Mouse (Mus musculus) right cerebral cortex, postnatal 10 days (tissue): Measurements from ENCODE around the gene Gm49378.
A peak's percentile ranks its signal among the peaks of the same experiment; 100 is the strongest.

Source experiments
- DNase-seq, 2 experiments: peaks; one replicate each; pipeline ENCODE4 v3.0.0; 2021; ENCODE audit warnings: low spot score in 2 of 2

The Gm49378 gene

DNA sequence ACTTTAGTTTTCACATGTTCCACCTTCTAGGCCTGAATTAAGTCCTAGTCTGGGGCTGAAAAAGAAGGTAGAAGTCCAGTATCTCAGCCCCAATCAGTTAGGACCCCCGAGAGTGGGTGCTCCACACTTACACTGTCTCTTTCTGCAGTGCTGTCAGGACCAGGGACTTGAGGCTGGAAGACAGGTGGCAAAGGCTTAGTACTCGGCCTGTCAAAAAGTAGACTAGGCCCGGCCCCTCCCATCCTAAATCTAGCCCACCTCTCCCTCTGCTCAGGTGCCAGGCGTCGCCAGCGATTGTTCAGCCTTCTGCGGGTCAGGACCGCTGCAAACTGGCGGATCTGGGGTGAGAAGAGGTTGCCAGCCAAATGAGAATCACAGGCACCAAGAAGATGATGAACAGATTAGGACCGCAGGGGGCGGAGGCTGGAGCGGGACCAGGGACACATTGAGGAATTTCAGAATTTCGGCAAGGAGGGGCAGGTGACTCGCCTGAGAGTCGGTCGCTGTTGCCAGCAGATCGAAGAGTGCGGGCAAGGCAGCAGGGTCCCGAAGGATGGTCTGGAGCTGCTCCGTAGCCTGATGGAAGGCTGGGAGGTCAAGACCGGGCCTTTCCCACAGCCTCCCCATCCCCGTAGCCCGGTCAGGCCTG is 2.7 kb downstream of the Gm49378 start:
- DNase-seq: peak; percentile 47 to 54

GRCm38 (mm10) chr14:55629312-55629711 is 8.4 kb downstream of the Gm49378 start:
- DNase-seq: no peak

DNA sequence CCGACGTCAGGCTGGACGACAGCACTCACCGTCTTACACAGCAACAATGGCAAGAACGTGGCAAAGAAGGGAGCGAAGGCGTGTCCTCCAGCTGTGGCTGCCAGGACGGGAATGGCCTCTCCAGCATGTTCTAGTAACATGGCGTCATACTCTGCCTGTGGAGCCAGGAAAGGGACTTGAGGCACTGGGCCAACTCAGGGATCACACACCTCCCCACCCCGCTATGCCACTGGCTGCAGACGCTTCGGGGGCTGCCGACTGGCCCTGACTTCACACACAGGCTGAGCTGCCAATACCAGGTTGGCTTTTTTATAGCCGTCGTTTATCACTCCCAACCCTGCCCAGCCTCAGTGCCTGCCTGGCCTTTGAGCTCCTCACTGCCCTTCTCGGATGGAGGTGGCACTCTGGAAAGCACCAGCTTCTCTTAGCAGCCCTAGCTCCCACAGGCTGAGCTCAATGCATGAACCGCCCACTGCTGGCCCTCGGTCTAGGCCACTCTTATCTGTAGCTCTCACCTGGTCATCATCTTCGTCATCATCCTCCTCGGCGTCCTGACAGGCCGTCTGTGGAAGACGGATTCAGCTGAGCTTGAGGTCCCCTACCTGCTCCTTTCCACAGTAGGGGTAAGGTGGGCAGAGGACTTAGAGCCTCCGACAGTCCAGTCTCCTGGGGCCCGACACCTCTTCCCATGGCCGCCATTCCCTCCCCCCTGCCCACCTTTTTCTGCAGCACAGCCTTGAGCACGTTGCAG is 9.4 kb downstream of the Gm49378 start:
- no peak for DNase-seq

DNA sequence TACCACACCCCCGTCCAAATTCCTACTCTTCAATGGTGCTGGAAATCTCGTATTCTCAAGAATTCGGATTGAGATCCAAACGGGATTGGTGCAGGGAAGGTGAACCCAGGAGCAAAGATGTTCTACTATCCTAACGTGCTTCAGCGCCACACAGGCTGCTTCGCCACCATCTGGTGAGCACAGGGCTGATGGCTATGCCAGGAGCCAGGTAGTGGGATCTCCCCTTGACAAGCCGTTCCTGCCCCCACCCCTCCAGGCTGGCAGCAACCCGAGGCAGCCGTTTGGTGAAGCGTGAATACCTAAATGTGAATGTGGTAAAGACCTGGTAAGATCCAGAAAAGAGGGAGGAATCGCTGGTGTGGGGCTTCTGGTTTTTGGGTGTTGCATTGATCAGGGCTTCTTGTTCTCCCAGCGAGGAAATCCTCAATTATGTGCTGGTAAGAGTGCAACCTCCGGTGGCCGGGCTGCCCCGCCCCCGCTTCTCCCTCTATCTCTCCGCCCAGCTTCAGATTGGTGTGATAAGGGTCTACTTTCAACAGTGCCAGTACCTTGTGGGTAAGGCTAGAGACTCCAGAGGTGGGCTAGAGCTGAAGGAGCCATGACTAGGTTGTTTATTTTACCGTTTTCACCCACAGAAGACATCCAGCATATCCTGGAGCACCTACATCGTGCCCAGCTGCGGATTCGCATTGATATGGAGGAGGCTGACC is 19.1 kb downstream of the Gm49378 start:
- DNase-seq: no peak

- no peak for DNase-seq
These were observed 19.9 kb downstream of the Gm49378 start, which contains the start of gene Rec8 for GRCm38 (mm10) chr14:55617822-55618221. TSS of gene Rec8 (plus strand) at chr14:55618037.

DNA sequence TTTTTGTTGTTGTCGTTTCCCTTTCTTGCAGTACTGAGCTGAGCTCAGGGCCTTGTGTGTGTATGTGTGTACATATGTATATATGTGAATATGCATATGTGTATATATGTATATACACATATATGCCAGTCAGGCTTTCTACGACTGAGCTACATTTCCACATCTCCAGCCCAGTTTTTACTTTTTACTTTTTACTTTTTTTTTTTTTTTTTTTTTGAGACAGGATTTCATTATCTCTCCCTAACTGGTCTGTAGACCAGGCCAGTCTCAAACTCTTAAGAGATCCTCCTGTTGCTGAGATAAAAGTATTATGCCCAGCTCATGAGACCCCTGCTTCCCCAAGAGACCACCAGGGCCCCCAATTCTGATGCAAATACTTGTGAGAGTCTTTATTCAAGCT is 20.9 kb downstream of the Gm49378 start:
- DNase-seq: no peak

GRCm38 (mm10) chr14:55615876-55616275 is 21.8 kb downstream of the Gm49378 start:
- DNase-seq: no peak

GRCm38 (mm10) chr14:55614565-55615178 is 23.0 kb downstream of the Gm49378 start:
- no peak for DNase-seq

DNA sequence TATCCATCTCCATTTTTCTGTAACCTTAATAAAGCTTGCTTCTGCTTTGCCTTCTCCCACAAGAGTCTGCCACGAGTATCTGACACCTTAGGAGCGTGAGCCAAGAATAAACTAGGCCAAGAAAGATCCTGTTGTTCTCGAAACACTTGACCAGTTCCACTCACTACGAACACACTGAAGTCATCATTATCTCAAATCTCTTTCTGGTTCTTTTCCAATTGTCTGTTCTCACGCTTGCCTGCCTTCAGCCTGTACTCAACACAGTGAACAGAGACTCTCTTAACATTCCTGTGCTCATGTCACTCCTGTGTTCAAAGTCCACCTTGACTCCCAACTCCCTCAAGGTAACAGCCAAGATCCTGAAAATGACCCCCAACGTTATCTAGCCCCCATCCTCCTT is 24.3 kb downstream of the Gm49378 start:
- DNase-seq: no peak

GRCm38 (mm10) chr14:55608339-55608738 is 29.4 kb downstream of the Gm49378 start:
- DNase-seq: no peak

DNA sequence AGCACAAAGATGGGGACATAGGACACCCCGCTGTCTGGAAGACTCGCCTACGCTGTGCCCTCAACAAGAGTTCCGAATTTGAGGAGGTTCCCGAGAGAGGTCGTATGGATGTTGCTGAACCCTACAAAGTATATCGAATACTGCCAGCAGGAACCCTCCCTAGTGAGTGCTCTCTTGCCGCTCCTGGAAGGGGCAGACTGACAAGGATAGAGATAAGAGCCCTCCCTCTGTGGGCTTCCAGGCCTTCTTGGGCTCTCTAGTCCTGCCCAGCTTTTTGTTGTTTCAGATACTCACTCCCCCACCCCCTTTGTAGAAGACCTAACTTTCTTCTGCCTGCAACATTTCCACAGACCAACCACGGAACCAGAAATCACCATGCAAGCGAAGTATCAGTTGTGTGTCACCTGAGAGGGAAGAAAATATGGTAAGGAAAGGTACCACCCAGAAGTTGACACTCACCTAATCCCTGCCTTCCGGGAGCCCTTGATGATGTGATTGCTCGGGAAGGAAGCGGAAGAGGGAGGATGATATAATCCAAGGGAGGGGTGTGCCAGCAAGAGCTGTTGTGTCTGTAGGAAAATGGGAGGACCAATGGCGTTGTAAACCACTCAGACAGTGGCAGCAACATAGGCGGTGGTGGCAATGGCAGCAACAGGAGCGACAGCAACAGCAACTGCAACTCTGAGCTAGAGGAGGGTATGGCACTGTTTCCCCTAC is 31.8 kb downstream of the Gm49378 start:
- no peak for DNase-seq

DNA sequence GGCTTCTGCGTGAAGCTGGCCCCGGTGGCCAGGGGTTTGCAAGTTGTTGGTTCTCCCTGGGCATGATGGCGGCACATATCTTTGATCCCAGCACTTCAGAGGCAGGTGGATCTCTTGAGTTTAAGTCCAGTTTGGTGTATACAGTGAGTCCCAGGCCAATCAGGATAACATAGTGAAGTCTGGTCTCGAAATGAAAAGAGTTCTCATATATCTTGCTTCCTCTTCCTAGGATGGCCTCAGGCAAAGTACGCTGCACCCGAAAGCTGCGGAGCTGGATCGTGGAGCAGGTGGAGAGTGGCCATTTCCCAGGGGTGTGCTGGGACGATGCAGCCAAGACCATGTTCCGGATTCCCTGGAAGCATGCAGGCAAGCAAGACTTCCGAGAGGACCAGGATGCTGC is 32.9 kb downstream of the Gm49378 start:
- no peak for DNase-seq

- DNase-seq: peak; percentile 91 to 94
These were observed 33.8 kb downstream of the Gm49378 start for GRCm38 (mm10) chr14:55603633-55604576.

DNA sequence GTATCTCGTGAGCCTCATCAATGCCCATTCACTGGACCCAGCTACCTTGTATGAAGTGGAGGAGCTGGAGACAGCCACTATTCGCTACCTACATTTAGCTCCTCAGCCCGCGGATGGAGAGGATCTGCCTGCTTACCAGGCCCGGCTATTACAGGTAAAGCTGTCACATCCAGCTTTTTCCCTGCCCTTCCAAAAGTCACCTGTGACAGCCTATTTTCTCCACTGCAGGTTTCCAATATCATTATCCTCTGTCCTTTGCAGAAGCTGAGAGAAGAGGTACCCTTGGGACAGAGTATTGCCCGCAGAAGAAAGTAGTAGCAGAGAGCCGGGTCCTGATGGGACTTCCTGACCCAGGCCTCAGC is 34.4 kb downstream of the Gm49378 start, which contains the start of gene Irf9:
Irf9 (plus strand) TSS at position 301 of the 362 bp plus-strand sequence.
- no peak for DNase-seq

DNA sequence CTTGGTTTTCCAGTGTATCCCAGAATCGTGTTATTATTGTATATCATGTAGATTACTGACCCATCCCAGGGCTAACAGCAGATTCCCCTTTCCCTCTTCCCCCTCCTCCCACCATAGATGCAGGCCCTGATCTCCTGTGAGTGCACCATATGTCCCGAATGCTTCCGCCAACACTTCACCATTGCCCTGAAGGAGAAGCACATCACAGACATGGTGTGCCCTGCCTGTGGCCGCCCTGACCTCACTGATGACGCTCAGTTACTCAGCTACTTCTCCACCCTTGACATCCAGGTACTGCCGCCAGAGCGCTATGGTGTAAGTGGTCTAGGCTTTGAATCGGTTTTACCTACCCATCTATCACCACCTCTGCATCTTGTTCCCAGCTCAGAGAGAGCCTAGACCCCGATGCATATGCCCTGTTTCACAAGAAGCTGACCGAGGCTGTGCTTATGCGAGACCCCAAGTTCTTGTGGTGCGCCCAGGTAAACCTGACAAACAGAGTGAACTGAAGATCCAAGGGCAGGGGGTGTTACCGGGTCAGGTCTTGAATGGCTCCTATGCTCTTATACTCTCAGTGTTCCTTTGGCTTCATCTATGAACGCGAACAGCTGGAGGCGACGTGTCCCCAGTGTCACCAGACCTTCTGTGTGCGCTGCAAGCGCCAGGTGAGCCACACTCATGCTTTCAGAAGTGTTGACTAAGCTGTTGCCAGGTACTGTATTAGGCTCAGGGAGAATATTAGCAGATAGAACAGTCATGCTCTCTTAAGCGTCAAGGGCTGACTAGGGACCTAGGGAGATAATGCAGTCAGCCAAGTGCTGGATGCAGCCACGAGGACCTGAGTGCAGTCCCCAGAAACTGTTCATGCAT is 38.9 kb downstream of the Gm49378 start:
- no peak for DNase-seq

DNA sequence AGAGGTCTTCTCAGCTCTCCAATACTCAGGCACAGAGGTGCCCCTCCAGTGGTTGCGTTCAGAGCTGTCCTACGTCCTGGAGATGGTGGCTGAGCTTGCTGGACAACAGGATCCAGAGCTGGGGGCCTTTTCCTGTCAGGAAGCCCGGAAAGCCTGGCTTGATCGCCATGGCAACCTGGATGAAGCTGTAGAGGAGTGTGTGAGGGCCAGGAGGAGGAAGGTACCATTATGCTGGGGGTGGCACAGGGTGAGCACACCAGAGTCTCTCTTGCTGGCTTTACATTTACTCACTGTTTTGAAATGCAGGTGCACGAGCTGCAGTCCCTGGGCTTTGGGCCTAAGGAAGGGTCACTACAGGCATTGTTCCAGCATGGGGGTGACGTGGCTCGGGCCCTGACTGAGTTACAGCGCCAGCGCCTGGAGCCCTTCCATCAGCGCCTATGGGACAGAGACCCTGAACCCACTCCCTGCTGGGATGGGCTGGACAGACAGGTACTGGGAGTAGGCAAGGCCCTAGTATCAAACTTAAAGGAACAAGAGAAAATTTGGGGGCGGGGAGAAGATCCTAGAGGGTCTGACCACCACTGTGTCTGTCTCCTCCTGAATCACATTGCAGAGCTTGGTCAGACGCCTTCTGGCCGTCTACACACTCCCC is 41.5 kb downstream of the Gm49378 start:
- DNase-seq: peak; percentile 70 to 77

- DNase-seq: no peak
These were observed 45.5 kb downstream of the Gm49378 start for GRCm38 (mm10) chr14:55592226-55592625.

GRCm38 (mm10) chr14:55591331-55591891 is 46.3 kb downstream of the Gm49378 start, which contains the start of gene Rnf31:
TSS of gene Rnf31 (plus strand) at chr14:55591708.
- peak; percentile 95 to 97 for DNase-seq
